Mouse (Mus musculus): ENCODE data around the gene Zfp229.

GRCm38 (mm10) chr17:21696073-21696472 lies 34.5 kb upstream of the Zfp229 start:
- TF ChIP-seq CTCF (IDR thresholded peaks at IDR 0.05; ENCODE audit: borderline replicate concordance, insufficient read depth, low read length) (no peak), POLR2A (IDR thresholded peaks at IDR 0.05; ENCODE audit: low read depth, low read length) (no peak)
